Mouse (Mus musculus) cerebellum, adult 9-11 months (tissue): ENCODE measurements around the gene Gm28038.

Source experiments
- DNase-seq: peaks from one replicate; pipeline ENCODE4 v3.0.0; 2022

Gm28038 gene

DNA sequence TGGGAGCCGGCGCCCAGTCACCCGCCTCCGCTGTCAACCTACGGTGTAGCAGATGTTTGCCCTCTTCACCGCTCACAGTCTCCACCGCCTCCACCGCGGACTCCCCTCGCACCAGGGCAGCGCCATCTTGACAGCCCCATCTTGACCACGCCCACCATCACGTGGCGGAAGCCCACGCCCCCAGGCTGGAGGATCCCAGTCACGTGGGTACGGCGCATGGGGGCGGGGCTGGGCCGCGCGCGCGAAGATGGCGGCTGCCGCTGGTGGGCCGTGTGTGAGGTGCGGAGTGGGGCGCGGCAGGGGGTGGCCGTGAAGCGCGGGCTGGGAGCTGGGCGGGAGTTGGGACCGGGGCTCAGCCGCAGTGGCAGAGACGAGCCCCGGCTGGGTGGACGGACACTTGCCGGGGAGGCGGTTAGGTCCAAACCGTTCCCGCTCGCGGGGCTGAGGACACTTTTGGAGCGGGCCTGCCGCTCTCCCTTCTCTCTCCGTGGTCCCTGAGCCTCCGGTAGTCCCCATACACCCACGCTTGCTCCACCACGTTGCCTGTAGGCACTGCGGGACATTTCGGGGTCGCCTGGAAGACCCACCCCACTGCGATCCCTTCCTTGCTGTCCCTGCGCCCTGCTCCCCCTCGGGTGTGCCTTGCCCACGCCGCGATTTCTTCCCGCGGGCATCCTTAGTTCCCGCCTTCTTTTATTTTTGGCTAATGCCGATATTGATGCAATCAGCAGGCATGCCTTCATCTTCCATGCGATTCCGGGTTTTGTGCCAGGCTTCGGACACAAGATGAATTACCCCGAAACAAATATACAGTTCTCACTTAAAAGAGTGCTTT lies 5.6 kb downstream of the Gm28038 start, which contains the start of the genes Dolk and Nup188:
Dolk (minus strand) TSS at position 143 of the 835 bp plus-strand sequence.
Nup188 (plus strand) TSS at position 206 of the 835 bp plus-strand sequence.
- peak; percentile 93 for DNase-seq

DNA sequence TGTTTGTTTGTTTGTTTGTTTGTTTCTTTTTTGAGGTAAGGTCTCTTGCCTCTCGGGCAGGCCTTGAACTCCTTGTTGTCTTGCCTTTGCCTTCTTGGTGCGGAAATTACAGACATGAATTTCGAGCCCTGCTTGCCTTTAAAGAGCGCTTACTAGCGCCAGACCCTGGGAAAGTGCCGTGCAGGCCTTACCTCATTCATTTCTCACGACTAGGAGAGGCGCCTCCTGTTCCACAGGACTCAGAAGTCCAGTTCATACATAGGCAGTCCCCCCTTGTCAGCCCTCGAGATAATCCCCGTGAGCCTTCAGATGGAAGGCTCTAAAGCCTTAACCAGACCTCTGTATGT lies 6.2 kb downstream of the Gm28038 start:
- peak; percentile 23 for DNase-seq

GRCm38 (mm10) chr2:30299525-30299924 lies 18.7 kb downstream of the Gm28038 start:
- no peak for DNase-seq

GRCm38 (mm10) chr2:30299966-30300365 lies 19.1 kb downstream of the Gm28038 start:
- no peak for DNase-seq

DNA sequence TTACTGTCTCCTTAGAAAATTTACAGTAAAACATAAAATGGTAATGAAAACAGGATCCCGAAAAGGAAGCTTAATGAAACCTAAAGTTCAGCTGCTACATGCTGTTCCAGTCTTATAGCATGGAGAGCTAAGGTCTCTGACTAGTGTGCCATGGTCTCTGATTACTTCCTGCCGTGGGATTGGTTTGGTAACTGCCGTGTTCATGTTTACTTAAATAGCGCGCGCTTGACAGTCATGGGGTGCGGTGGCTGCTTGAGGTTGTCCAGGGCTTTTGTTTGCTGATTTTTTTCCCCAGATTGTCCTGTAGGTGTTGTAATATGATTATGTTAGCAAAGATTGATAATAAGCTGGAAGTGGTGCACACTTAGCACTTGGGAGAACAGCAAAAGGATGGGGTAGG lies 25.2 kb downstream of the Gm28038 start:
- no peak for DNase-seq

DNA sequence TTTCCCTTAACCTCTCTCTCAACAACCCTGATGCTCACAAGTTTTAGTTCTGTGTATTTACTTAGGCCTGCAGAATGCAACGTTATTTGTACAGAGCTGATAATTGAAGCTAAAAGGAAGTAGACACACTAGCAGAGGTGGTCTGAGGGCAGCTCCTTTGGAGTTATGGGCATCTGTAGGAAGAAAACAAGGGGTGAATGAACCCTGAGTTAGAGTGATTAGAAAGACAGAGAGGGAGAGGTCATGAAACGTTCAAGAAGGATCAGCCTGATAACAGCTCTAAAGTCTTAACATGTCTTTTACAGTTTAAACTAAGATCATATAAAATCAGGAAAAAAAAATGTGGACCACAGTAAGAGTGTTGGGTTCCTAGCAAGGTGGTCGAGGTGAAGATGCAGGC lies 28.5 kb downstream of the Gm28038 start:
- no peak for DNase-seq

- DNase-seq = no peak
Observed at GRCm38 (mm10) chr2:30311481-30311880, 30.6 kb downstream of the Gm28038 start.

- no peak for DNase-seq
Observed at GRCm38 (mm10) chr2:30316136-30316535, 35.3 kb downstream of the Gm28038 start.

DNA sequence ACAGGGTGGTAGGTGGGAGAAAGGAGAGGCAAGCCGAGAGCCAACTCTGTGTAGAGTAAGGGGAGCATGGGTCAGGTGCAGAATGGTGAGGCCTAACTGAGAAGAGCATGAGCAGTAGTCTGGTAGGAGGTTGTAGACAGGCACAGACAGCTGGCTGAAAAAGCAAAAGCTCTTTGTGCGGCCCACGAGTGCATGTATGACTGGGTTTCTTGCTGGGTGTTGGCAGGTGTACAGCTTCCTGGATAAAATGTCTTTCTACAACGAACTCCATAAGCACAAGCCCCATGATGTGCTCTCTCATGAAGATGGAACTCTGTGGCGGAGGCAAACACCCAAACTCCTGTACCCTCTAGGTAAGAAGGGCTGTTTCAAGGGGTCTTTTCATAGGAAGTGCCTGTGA lies 36.1 kb downstream of the Gm28038 start:
- DNase-seq = no peak

DNA sequence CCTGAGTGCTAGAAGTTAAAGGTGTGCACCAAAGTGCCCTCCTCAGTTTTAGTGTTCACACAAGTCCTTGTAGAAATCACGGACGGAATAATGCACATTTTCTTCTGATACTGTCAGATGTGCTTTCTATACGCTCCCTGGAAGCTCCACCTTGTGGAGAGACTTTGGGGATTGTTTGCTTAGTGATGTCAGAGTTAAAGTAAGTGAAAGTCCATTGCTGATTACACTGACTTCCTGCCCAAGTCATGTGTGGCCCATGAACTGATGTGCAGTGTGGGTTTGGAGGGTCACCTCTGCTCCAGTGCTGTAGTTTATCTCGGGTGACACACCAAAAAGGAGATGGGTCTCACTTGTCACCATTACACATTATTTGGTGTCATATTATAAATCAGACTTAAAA lies 38.4 kb downstream of the Gm28038 start:
- no peak for DNase-seq

DNA sequence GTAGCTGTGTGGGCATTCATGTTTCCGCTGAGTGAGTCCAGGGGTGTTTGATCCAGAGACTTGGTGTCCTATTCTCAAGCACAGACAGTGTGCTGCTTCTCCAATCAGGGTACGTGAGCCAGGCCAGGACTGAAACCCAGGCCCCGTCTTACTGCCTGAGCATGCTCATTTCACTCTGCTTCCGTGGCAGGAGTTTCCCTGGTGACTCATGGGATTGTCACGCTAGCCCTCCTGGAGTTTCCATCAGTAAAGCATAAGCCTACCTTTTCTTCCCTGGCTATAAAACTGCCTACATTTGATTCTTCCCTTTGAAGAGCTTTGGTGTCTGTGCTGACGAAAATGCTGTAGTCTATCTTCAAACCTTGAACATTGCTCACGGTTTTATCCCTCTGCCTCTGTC lies 42.3 kb downstream of the Gm28038 start:
- no peak for DNase-seq

DNA sequence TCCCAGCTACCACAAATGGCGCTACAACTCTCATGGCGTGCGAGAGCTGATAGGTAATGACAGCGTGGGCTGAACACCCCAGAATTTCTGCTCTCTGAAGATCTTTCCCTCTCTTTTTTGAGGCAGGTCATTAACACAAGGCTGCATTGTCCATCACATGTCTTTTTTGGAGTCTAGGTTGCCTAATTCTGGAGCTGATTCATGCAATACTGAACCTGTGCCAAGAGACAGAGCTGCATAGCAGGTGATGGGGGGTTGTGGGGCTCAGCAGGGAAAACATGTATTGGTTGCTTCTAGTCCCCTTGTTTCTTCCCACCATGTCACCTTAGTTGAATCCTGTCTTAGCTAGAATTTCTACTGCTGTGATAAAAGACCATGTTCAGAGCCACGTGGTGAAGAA lies 44.5 kb downstream of the Gm28038 start:
- DNase-seq = no peak

- peak; percentile 62 for DNase-seq
Observed at GRCm38 (mm10) chr2:30327276-30327675, 46.4 kb downstream of the Gm28038 start.

DNA sequence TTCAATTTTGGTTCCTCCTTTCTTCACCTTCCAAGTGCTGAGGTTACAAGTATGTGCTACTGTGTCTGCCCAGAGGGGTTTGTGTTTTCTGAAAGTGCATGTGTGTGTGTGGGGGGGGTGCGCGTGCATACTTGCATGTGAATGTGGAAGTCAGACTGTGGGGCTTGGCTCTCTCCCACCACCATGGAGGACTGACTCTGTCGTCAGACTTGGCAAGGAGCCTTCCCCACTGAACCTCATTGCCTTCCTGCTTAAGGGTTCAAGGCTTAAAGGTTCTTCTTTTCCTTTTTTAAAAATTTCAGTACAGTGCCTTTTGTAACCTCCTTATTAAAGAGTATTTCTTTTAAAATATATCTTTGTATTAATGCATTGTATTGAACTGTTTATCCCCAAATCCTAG lies 47.9 kb downstream of the Gm28038 start:
- DNase-seq = no peak

DNA sequence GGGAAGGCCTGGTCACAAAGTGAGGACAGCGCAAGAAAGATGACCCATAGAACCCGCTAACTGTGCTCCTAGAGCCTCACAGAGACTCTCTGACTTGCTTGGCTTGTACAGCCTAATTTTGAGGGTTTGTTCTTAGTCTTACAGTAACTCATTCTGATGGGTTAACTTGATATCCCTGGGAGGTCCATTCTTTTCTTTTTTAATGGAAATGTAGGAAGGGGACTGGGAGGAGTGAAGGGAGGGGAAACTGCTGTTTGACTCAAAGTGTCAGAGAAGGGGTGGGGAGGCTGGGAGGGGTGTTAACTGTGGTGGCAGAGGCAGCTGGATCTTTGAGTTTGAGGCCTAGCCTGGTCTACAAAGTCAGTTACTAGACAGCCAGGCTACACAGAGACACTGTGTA lies 54.5 kb downstream of the Gm28038 start:
- DNase-seq = no peak

- DNase-seq = peak; percentile 67
Observed at GRCm38 (mm10) chr2:30336174-30336915, 55.5 kb downstream of the Gm28038 start.

- DNase-seq = peak; percentile 54
Observed at GRCm38 (mm10) chr2:30337179-30337578, 56.3 kb downstream of the Gm28038 start.

- DNase-seq = peak; percentile 46
Observed at GRCm38 (mm10) chr2:30342061-30342460, 61.2 kb downstream of the Gm28038 start.

- DNase-seq = peak; percentile 79
Observed at GRCm38 (mm10) chr2:30342544-30342943, 61.7 kb downstream of the Gm28038 start.

DNA sequence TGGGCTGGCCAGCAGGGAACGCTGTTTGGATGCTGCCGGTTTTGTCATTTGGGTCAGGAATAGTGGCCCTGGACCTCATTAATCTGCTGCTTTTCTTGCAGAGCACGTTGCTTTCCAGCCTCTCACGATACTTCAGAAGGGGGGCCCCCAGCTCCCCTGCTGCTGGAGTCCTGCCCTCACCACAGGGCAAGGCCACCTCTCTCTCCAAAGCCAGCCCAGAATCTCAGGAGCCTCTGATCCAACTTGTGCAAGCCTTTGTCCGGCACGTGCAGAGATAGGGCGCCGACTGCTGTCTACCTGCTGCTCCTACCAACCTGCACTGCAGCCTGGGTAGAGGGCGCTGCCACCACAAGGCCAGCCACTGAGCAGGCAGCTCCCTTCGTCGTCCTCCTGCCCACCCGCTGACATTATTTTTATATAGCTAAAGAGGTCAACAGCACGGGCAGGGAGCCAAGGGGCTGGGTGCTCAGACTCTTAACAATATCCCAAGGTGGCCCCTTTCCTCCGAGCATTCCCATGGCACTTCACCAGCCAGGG lies 62.8 kb downstream of the Gm28038 start:
- peak; percentile 77 for DNase-seq

DNA sequence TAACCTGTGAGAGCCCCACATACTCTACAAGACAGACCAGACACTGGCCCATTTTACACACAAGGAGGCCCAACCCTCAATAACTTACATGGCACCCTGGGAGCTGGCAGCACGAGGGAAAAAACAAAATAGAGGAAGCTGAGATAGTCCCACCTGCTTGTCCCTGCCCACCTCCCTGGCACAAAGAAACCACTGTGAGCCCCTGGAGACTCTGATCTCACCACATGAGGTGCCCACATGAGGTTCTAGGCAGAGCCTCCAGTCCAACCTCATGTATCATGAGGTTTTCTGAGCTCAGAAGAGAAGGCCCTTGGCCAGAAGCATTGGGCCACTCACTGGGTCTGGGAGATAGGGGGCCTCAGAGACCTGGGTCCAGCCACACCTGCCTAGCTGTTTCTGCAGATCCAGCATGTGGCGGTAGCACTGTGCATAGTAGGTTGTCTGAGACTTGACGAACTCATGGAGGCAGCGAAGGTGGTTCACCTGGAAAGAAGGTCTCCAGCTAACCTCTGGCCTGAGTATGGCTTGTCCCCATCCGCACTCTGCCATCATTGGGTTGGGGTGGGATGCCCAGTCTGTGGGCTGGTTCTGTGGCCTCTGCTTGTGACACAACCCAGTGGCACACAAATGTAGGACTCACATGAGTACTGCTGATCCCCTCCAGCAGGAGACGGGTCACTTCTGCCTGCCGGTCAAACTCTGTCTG lies 65.3 kb downstream of the Gm28038 start:
- no peak for DNase-seq

GRCm38 (mm10) chr2:30349196-30349595 lies 68.4 kb downstream of the Gm28038 start:
- peak; percentile 13 for DNase-seq
